Mouse (Mus musculus): ENCODE data around the gene Eps8.

Gene Eps8

GRCm38 (mm10) chr6:137654776-137655175 lies at the start of gene Eps8:
Gene Eps8, minus strand, starts transcription at chr6:137654876.
- DNase-seq (ENCODE audit: low read depth): no peak

GRCm38 (mm10) chr6:137703431-137703830 lies 48.8 kb upstream of the Eps8 start:
- no peak for DNase-seq (ENCODE audit: low read depth)

GRCm38 (mm10) chr6:137702918-137703317 lies 48.2 kb upstream of the Eps8 start:
- no peak for DNase-seq (ENCODE audit: low read depth)

- DNase-seq (ENCODE audit: low read depth): no peak
Observed at GRCm38 (mm10) chr6:137702186-137702585, 47.5 kb upstream of the Eps8 start.

- no peak for DNase-seq (ENCODE audit: low read depth)
Observed at GRCm38 (mm10) chr6:137699434-137699833, 44.8 kb upstream of the Eps8 start.

- DNase-seq (ENCODE audit: low read depth): no peak
Observed at GRCm38 (mm10) chr6:137696445-137697204, 41.9 kb upstream of the Eps8 start.

- no peak for DNase-seq (ENCODE audit: low read depth)
Observed at GRCm38 (mm10) chr6:137695046-137695445, 40.4 kb upstream of the Eps8 start.

- no peak for DNase-seq (ENCODE audit: low read depth)
Observed at GRCm38 (mm10) chr6:137694310-137694709, 39.6 kb upstream of the Eps8 start.

- DNase-seq (ENCODE audit: low read depth): no peak
Observed at GRCm38 (mm10) chr6:137690550-137691119, 36.0 kb upstream of the Eps8 start.

- no peak for DNase-seq (ENCODE audit: low read depth)
Observed at GRCm38 (mm10) chr6:137688506-137689105, 33.9 kb upstream of the Eps8 start.

GRCm38 (mm10) chr6:137688079-137688478 lies 33.4 kb upstream of the Eps8 start:
- DNase-seq (ENCODE audit: low read depth): no peak

GRCm38 (mm10) chr6:137687667-137688066 lies 33.0 kb upstream of the Eps8 start:
- DNase-seq (ENCODE audit: low read depth): no peak

- DNase-seq (ENCODE audit: low read depth): no peak
Observed at GRCm38 (mm10) chr6:137682629-137683028, 28.0 kb upstream of the Eps8 start.

- no peak for DNase-seq (ENCODE audit: low read depth)
Observed at GRCm38 (mm10) chr6:137681000-137681399, 26.3 kb upstream of the Eps8 start.

GRCm38 (mm10) chr6:137676581-137676980 lies 21.9 kb upstream of the Eps8 start:
- no peak for DNase-seq (ENCODE audit: low read depth)

- no peak for DNase-seq (ENCODE audit: low read depth)
Observed at GRCm38 (mm10) chr6:137675556-137675955, 20.9 kb upstream of the Eps8 start.

GRCm38 (mm10) chr6:137673301-137673700 lies 18.6 kb upstream of the Eps8 start:
- no peak for DNase-seq (ENCODE audit: low read depth)

- no peak for DNase-seq (ENCODE audit: low read depth)
Observed at GRCm38 (mm10) chr6:137671561-137671960, 16.9 kb upstream of the Eps8 start.

- no peak for DNase-seq (ENCODE audit: low read depth)
Observed at GRCm38 (mm10) chr6:137670820-137671219, 16.1 kb upstream of the Eps8 start.

- DNase-seq (ENCODE audit: low read depth): no peak
Observed at GRCm38 (mm10) chr6:137669876-137670275, 15.2 kb upstream of the Eps8 start.

- DNase-seq (ENCODE audit: low read depth): no peak
Observed at GRCm38 (mm10) chr6:137669433-137669832, 14.8 kb upstream of the Eps8 start.

GRCm38 (mm10) chr6:137668331-137668730 lies 13.7 kb upstream of the Eps8 start:
- no peak for DNase-seq (ENCODE audit: low read depth)

GRCm38 (mm10) chr6:137667665-137668064 lies 13.0 kb upstream of the Eps8 start:
- DNase-seq (ENCODE audit: low read depth): no peak

Data from naive thymus-derived CD4-positive, alpha-beta T cell, adult 2 months (primary cell).